Mouse (Mus musculus) layer of hippocampus, adult 8-10 months (tissue): ENCODE measurements around the gene Rcor2. TPM values are rescaled to one million over a fixed set of nuclear protein-coding genes. Genes with fewer than 3 reads are reported as not detected.

Source experiments
- DNase-seq, 2 experiments: peaks; one replicate each; pipeline ENCODE4 v3.0.0; 2022; ENCODE audit warnings: low spot score in 2 of 2
- total RNA-seq, 4 experiments: library from RNA; stranded (reverse); gene quantifications; 2 replicates each; pipeline ENCODE4 v1.2.4; 2022

Gene Rcor2
- total RNA-seq, 4 experiments from 2014 or later = 12.7 to 17.0 (median 14.6) TPM

GRCm38 (mm10) chr19:7291958-7292709, 25.0 kb downstream of the Rcor2 start:
- no peak for DNase-seq

GRCm38 (mm10) chr19:7294098-7294876, 27.2 kb downstream of the Rcor2 start:
- DNase-seq = no peak

GRCm38 (mm10) chr19:7295071-7295658, 28.0 kb downstream of the Rcor2 start:
- DNase-seq = no peak

- DNase-seq = no peak
These were observed 28.8 kb downstream of the Rcor2 start for GRCm38 (mm10) chr19:7295959-7296358.

- peak; percentile 68 to 83 for DNase-seq
These were observed 31.9 kb downstream of the Rcor2 start for GRCm38 (mm10) chr19:7299052-7299451.

GRCm38 (mm10) chr19:7300078-7300477, 33.0 kb downstream of the Rcor2 start:
- no peak for DNase-seq

GRCm38 (mm10) chr19:7301647-7302492, 34.7 kb downstream of the Rcor2 start:
- no peak for DNase-seq

GRCm38 (mm10) chr19:7302493-7302797, 35.3 kb downstream of the Rcor2 start:
- no peak for DNase-seq

GRCm38 (mm10) chr19:7303796-7304195, 36.7 kb downstream of the Rcor2 start:
- DNase-seq = no peak

GRCm38 (mm10) chr19:7304801-7305200, 37.7 kb downstream of the Rcor2 start:
- DNase-seq = no peak

- no peak for DNase-seq
These were observed 38.5 kb downstream of the Rcor2 start for GRCm38 (mm10) chr19:7305380-7306310.

GRCm38 (mm10) chr19:7306968-7307367, 39.8 kb downstream of the Rcor2 start:
- no peak for DNase-seq

- DNase-seq = peak in 1 of 2 experiments; percentile 40
These were observed 41.1 kb downstream of the Rcor2 start for GRCm38 (mm10) chr19:7307995-7308770.

GRCm38 (mm10) chr19:7309738-7310330, 42.7 kb downstream of the Rcor2 start:
- DNase-seq = no peak

GRCm38 (mm10) chr19:7310704-7311103, 43.6 kb downstream of the Rcor2 start:
- peak; percentile 28 to 41 for DNase-seq

- no peak for DNase-seq
These were observed 44.2 kb downstream of the Rcor2 start for GRCm38 (mm10) chr19:7311306-7311705.

- no peak for DNase-seq
These were observed 46.5 kb downstream of the Rcor2 start for GRCm38 (mm10) chr19:7313660-7314059.

- DNase-seq = peak; percentile 53 to 71
These were observed 48.0 kb downstream of the Rcor2 start for GRCm38 (mm10) chr19:7314976-7315586.

GRCm38 (mm10) chr19:7315587-7315984, 48.5 kb downstream of the Rcor2 start:
- no peak for DNase-seq
